Comparison of ENCODE assay signal across 9 mouse cellular contexts in genomic region chr12:76957688-76958087, GRCm38 (mm10). TPM values are rescaled to one million over a fixed set of nuclear protein-coding genes. Genes with fewer than 3 reads are reported as not detected.
DNase-seq lines count a peak whose midpoint lies in the region; ATAC-seq lines count a peak whose summit lies in the region.
"Had no signal": no experiment of that assay in that cellular context is flagged by ENCODE, and none has a peak within 500 bp of the region (broad histone marks: within the 10 kb centered on the region; RNA-seq: fewer than 3 reads in every experiment).

No protein-coding gene starts in this region.

- H3K27ac ChIP-seq in heart, embryonic 11.5 days (ENCODE audit: low read depth, low read length) = no peak overlapping the region
- H3K27ac ChIP-seq: limb, embryonic 13.5 days had no signal

- WGBS in heart, embryonic 11.5 days (ENCODE audit: insufficient replicate concordance) = 83% methylated on average over 5 of the region's 5 CpGs

- peaks cover 4% of the 10 kb centered on the region; the same call in 1 of the 2 replicates for H3K4me1 ChIP-seq in heart, embryonic 11.5 days (ENCODE audit: control insufficient read depth, insufficient read depth, low read length)

- H3K9me3 ChIP-seq in heart, embryonic 11.5 days (replicated peaks; ENCODE audit: control insufficient read depth, low read length) = no peaks in the 10 kb centered on the region
- H3K9me3 ChIP-seq: limb, embryonic 13.5 days had no signal

- H3K4me2 ChIP-seq in heart, embryonic 11.5 days = no peak overlapping the region
- H3K4me2 ChIP-seq: limb, embryonic 13.5 days had no signal

- peak; percentile 96 for DNase-seq in heart, adult 11 months
- DNase-seq in B cell, adult 2 months = peak; percentile 58 to 65
- no peak for DNase-seq in cerebellum, postnatal 25 days
- no peak for DNase-seq in cerebellum, postnatal 36 days
- no peak for DNase-seq in right cerebral cortex, postnatal 4 days

- H3K4me3 ChIP-seq in heart, embryonic 11.5 days (ENCODE audit: low read depth, low read length) = no peak overlapping the region
- H3K4me3 ChIP-seq: limb, embryonic 13.5 days had no signal

- no peak overlapping the region for H3K9ac ChIP-seq in heart, embryonic 11.5 days (ENCODE audit: low read depth, low read length)
- H3K9ac ChIP-seq: limb, embryonic 13.5 days had no signal

- ATAC-seq in heart, embryonic 11.5 days (replicated peaks; ENCODE audit: insufficient number of reproducible peaks, low FRiP score, low TSS enrichment) = no peak
- peak; percentile 61 for ATAC-seq in granulocyte monocyte progenitor cell, adult 5-6 weeks (replicated peaks; ENCODE audit: poor library complexity, severe bottlenecking)
- peak; percentile 50 for ATAC-seq in megakaryocyte progenitor cell, adult 5-6 weeks (replicated peaks; ENCODE audit: poor library complexity)

- no peaks in the 10 kb centered on the region for H3K27me3 ChIP-seq in heart, embryonic 11.5 days (ENCODE audit: control insufficient read depth, insufficient read depth, low read length)
- H3K27me3 ChIP-seq: limb, embryonic 13.5 days had no signal

- peaks cover 17% of the 10 kb centered on the region for H3K36me3 ChIP-seq in heart, embryonic 11.5 days (ENCODE audit: control insufficient read depth, insufficient read depth, low read length)

RNA-seq across cellular contexts. Expression of gene Max, which starts 4.3 kb away (rescaled TPM):
- polyA plus RNA-seq in heart, embryonic 11.5 days (2014; fragmentation: Nextera tagmentation; extraction: Ambion mirVana) = 13.6 and 26.4 TPM in 2 replicates
- total RNA-seq in granulocyte monocyte progenitor cell, adult 5-6 weeks (2014; fragmentation: Nextera tagmentation) = 99.0 and 109 TPM in 2 replicates
- total RNA-seq in granulocyte monocyte progenitor cell, adult 5-6 weeks (2017) = 99.5 and 108 TPM in 2 replicates
- 114 and 116 TPM in 2 replicates for total RNA-seq in megakaryocyte progenitor cell, adult 5-6 weeks (2015)
- 100 and 122 TPM in 2 replicates for total RNA-seq in megakaryocyte progenitor cell, adult 5-6 weeks (2017)

Comparison
In these comparisons a context has a peak if more than half of its experiments do, and no peak if none do; other contexts are left out.
1. DNase-seq: peak in heart, adult 11 months (single experiment) and B cell, adult 2 months (2 of 2); none in cerebellum, postnatal 25 days (0 of 2), cerebellum, postnatal 36 days (0 of 2) and right cerebral cortex, postnatal 4 days (single experiment).